Mouse (Mus musculus) lung, adult 2 months (tissue): Measurements from ENCODE around the gene Tmem150c. TPM values are rescaled to one million over a fixed set of nuclear protein-coding genes. Genes with fewer than 3 reads are reported as not detected.

Experiments used
- DNase-seq: peaks from one replicate; pipeline ENCODE4 v3.0.0; 2022
- H3K4me1 ChIP-seq: fragments of 200-500 bp; 2 replicates; pipeline ENCODE4 v1.6.1; 2011; ENCODE audit warnings: low read length; ENCODE audit not compliant: control insufficient read depth, insufficient read depth
- H3K4me3 ChIP-seq: fragments of 200-500 bp; replicated peaks from 2 replicates; pipeline ENCODE3; 2011; ENCODE audit warnings: low read depth, mild to moderate bottlenecking, control low read depth, low read length; ENCODE audit errors: extremely low read depth
- CTCF ChIP-seq: fragments of 200-500 bp; IDR thresholded peaks from 2 replicates; pipeline ENCODE4 v1.5.1; 2011; ENCODE audit warnings: mild to moderate bottlenecking, low read length, control low read depth; ENCODE audit not compliant: insufficient read depth
- POLR2A ChIP-seq: fragments of 200-500 bp; IDR thresholded peaks from 2 replicates; pipeline ENCODE4 v1.6.1; 2011; ENCODE audit warnings: low read depth, mild to moderate bottlenecking, control low read depth, low read length, borderline replicate concordance; ENCODE audit errors: extremely low read depth
- WGBS: fragments of 180-500 bp; shearing (Covaris S2); methylation state at CpG from one replicate; pipeline ENCODE4 v1.1.7; 2018; 5-methylcytosine and 5-hydroxymethylcytosine counted together
- polyA plus RNA-seq: library from polyadenylated mRNA; depleted of rRNA; stranded (reverse); fragments of >200 nt; gene quantifications from 2 replicates; pipeline ENCODE4 v1.2.3, GENCODE M21; 2012

The Tmem150c gene
- polyA plus RNA-seq, 1 experiment, result 2.8 TPM

- Histone ChIP-seq H3K4me1 (no peaks in the 10 kb centered on the region), H3K4me3 (no peak overlapping the region)
- WGBS, result 38% methylated on average over 7 of the region's 7 CpGs
- no peak for DNase-seq
- no peak for TF ChIP-seq CTCF
- no peak for TF ChIP-seq POLR2A
Measured at GRCm38 (mm10) chr5:100109543-100110282, 49.9 kb downstream of the Tmem150c start.

DNA sequence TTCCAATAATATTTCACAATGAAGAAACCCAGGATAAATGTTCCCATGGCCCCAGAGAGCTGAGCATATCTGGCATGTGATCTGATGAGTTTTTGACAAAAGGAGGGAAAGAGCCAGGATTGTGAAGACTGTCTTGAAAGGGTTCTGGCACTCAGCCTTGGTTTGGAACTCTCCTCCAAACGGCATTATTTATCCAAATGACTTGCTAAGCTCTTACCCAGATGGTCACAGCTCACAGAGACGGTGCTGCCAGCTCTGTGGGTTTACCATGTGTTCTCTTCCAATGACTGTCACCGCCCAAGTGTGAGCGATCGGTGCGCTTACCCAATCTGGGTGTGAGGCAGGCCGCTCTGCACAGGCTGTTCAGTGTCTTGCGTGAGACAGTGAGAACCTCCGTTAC is 50.7 kb downstream of the Tmem150c start:
- DNase-seq, result peak; percentile 5
- WGBS, result 65% methylated on average over 9 of the region's 9 CpGs
- no peaks in the 10 kb centered on the region for H3K4me1 ChIP-seq
- no peak overlapping the region for H3K4me3 ChIP-seq
- TF ChIP-seq CTCF, result no peak
- no peak for TF ChIP-seq POLR2A

DNA sequence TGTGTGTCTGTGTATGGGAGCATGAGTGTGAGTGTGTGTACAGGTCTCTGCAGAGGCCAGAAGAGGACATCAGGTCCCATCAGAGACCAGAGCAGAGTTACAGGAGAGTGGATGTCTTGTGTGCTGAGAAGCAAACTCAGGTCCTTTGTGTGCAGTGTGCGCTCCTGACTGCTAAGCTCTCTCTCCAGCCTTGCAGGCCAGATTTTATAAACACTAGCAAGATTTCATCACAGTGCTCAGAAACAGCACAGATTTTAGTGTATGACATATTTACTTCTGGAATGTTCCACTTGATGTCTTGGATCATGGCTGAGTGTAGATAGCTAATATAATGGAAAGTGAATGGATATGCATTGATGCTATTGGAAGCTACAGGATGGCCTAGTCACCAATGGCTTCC is 57.2 kb downstream of the Tmem150c start:
- no peak for TF ChIP-seq CTCF
- no peak for TF ChIP-seq POLR2A
- 68% methylated on average over 1 of the region's 1 CpGs for WGBS
- DNase-seq, result no peak
- H3K4me1 ChIP-seq, result no peaks in the 10 kb centered on the region
- H3K4me3 ChIP-seq, result no peak overlapping the region

DNA sequence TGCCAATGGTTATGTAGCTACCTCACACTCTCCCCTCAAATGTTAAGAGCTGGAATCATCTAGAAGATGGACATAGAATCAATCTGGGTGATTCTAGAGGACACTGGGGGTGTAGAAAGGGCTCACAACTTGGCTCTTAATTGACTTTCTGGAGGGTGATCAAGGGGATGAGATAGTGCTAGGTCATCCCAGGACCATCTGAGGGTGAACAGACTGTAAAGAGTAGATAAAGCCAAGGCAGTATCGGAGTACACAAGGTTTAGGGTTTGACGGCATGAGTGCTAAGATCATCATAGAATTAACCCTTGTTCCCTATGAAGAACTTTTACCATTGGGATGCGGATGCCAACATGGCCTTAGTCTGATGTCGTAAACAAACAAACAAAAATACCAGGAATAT is 61.6 kb downstream of the Tmem150c start:
- no peak for TF ChIP-seq POLR2A
- no peak for TF ChIP-seq CTCF
- Histone ChIP-seq H3K4me3 (no peak overlapping the region), H3K4me1 (no peaks in the 10 kb centered on the region)
- no peak for DNase-seq
- 96% methylated on average over 4 of the region's 4 CpGs for WGBS

DNA sequence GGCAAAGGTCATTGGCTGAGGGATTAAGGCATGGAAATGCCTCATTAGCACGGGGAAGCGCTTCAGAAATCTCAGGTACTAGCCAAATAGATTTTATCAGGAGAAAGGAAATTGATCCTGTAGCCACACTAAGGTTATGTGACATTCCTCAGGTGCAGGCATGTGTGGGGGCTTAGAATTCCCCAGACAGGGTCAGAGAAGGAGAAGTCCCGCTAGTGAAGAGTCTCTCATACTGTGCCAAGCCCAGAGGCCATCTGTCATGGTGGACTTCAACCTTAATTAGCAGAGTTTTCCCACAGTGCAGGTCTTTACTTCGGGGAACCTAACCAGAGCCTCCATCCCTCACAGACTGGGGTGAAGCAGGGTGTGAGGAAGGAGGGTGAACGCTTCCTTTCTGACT is 62.7 kb downstream of the Tmem150c start:
- no peak for TF ChIP-seq CTCF
- TF ChIP-seq POLR2A, result no peak
- DNase-seq, result no peak
- WGBS, result 65% methylated on average over 5 of the region's 5 CpGs
- Histone ChIP-seq H3K4me3 (no peak overlapping the region), H3K4me1 (no peaks in the 10 kb centered on the region)

DNA sequence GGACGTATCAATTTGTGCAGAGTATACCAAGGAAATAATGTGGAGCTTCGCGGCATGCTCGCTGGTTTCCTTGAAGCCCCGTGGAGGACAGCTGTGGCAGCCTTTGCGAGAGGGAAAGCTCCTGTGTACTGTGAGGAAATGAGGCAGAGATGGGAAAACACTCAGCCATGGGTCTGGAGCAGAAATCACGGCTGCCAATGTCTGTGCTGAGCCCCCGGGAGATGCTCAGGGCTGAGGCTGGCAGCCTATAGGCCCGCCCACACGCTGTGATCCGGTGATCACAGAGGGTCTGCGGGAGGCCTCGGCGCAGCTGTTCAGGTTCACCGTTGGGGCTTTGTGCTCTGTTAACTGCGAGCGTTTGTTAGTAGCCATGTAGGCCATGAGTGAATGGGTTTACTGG is 68.0 kb downstream of the Tmem150c start:
- TF ChIP-seq POLR2A (no peak), CTCF (no peak)
- WGBS, result 32% methylated on average over 17 of the region's 17 CpGs
- no peak for DNase-seq
- H3K4me1 ChIP-seq, result no peaks in the 10 kb centered on the region
- H3K4me3 ChIP-seq, result no peak overlapping the region

DNA sequence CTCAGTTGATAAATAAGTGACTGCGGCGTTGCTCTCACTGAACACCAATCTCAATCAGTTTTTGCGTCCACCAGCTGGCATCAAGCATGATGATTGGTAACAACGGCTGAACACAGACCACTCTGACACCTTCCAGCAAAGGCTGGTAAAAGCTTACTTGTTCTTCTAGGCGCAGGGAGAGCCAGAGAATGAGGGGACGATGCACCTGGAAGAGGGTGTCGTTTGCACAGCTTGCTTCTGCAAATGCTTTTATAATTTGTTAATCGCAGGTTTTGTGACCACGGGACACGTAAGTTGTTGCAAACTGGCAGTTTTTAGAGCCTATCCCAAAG is 68.4 kb downstream of the Tmem150c start:
- Histone ChIP-seq H3K4me1 (no peaks in the 10 kb centered on the region), H3K4me3 (no peak overlapping the region)
- TF ChIP-seq CTCF (no peak), POLR2A (no peak)
- 53% methylated on average over 10 of the region's 10 CpGs for WGBS
- DNase-seq, result no peak

- WGBS, result 39% methylated on average over 12 of the region's 12 CpGs
- TF ChIP-seq CTCF (no peak), POLR2A (no peak)
- no peak overlapping the region for H3K4me3 ChIP-seq
- no peak for DNase-seq
- H3K4me1 ChIP-seq, result no peaks in the 10 kb centered on the region
Measured at GRCm38 (mm10) chr5:100090515-100091262, 68.9 kb downstream of the Tmem150c start.

DNA sequence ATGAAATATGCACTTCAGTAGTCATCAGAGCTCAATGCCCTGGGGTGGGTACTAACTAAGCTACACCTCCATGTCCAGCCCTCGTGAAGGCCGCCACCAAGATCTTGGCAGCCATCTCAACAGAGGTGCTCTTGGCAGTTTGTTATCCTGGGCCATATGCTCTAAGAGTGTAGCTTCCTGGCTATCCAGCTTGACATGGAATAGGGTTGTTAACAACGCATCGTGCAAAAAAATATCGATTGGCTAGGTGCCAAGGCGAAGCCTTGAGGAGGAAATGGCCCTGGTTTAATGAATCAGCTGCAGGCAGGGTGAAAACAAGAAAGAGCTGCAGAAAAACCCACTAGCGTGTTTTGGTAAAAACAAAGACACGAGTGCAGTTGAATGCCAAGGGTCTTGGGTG is 74.5 kb downstream of the Tmem150c start:
- no peak overlapping the region for H3K4me3 ChIP-seq
- WGBS, result 35% methylated on average over 8 of the region's 8 CpGs
- TF ChIP-seq POLR2A (no peak), CTCF (no peak)
- no peaks in the 10 kb centered on the region for H3K4me1 ChIP-seq
- DNase-seq, result no peak

GRCm38 (mm10) chr5:100083953-100084562 is 75.5 kb downstream of the Tmem150c start:
- TF ChIP-seq CTCF, result no peak
- no peak for TF ChIP-seq POLR2A
- WGBS, result 50% methylated on average over 12 of the region's 12 CpGs
- DNase-seq, result no peak
- Histone ChIP-seq H3K4me3 (no peak overlapping the region), H3K4me1 (no peaks in the 10 kb centered on the region)
